Mouse (Mus musculus) lung, embryonic 15.5 days (tissue): ENCODE measurements around the gene Rfc4. TPM values are rescaled to one million over a fixed set of nuclear protein-coding genes. Genes with fewer than 3 reads are reported as not detected.

Experiments
- microRNA-seq: library from miRNA; unstranded; fragments of <30 nt; microRNA quantifications from one replicate; pipeline ENCODE4, GENCODE M21; 2016
- polyA plus RNA-seq: library from polyadenylated mRNA; unstranded; fragments of >200 nt; fragmentation: Nextera tagmentation; extraction: Ambion mirVana; gene quantifications from 2 replicates; pipeline ENCODE4 v1.2.1, GENCODE M21; 2015

The Rfc4 gene
- polyA plus RNA-seq, 1 experiment from 2014 or later = 138 TPM

Small RNA genes within 50 kb of the gene (microRNA-seq; reads per million reads assigned to microRNA genes)
- not detected for gene Gm49346

Other genes starting within 250 kb of the Rfc4 start
- 2.9 and 11.2 TPM in 2 replicates for gene Ahsg, start 236.5 kb downstream of the Rfc4 start, polyA plus RNA-seq
- gene Fetub, start 209.4 kb downstream of the Rfc4 start, polyA plus RNA-seq = 0.15 TPM in 1 of 2 replicates, not detected in the other
- gene Hrg, start 176.7 kb downstream of the Rfc4 start, polyA plus RNA-seq = not detected in 2 replicates
- 0.16 and 0.31 TPM in 2 replicates for gene Kng2, start 98.3 kb downstream of the Rfc4 start, polyA plus RNA-seq
- 0.59 and 4.1 TPM in 2 replicates for gene Kng1, start 69.9 kb downstream of the Rfc4 start, polyA plus RNA-seq
- 202 and 203 TPM in 2 replicates for gene Eif4a2, start 20.3 kb downstream of the Rfc4 start, polyA plus RNA-seq
- 0.19 TPM in 1 of 2 replicates, not detected in the other for gene Adipoq, start 18.8 kb upstream of the Rfc4 start, polyA plus RNA-seq
- gene St6gal1, start 97.0 kb upstream of the Rfc4 start, polyA plus RNA-seq = 48.0 and 52.7 TPM in 2 replicates